Mouse (Mus musculus) liver, embryonic 16.5 days (tissue): ENCODE data around the gene 7530416G11Rik. TPM values are rescaled to one million over a fixed set of nuclear protein-coding genes. Genes with fewer than 3 reads are reported as not detected.

ENCODE experiments used
- ATAC-seq: fragments of 200-750 bp; cut with Nextera tagmentation; 2 replicates; pipeline ENCODE4 v1.8.0; 2017; ENCODE audit warnings: low read depth, mild to moderate bottlenecking, moderate number of reproducible peaks, moderate library complexity
- H3K27ac ChIP-seq: fragments of 300-500 bp; sonication (generic); 2 replicates; pipeline ENCODE4 v1.5.1; 2014; ENCODE audit warnings: mild to moderate bottlenecking, low read length
- H3K27me3 ChIP-seq: fragments of 300-500 bp; sonication (generic); 2 replicates; pipeline ENCODE4 v1.6.1; 2014; ENCODE audit warnings: low read depth, low read length, mixed read lengths; ENCODE audit not compliant: control insufficient read depth, insufficient read depth
- H3K36me3 ChIP-seq: fragments of 300-500 bp; sonication (generic); 2 replicates; pipeline ENCODE4 v1.6.1; 2014; ENCODE audit warnings: mild to moderate bottlenecking; ENCODE audit not compliant: control insufficient read depth, insufficient read depth
- H3K4me1 ChIP-seq: fragments of 300-500 bp; sonication (generic); 2 replicates; pipeline ENCODE4 v1.6.1; 2014; ENCODE audit warnings: low read depth, low read length, mixed read lengths; ENCODE audit not compliant: control insufficient read depth
- H3K4me2 ChIP-seq: fragments of 300-500 bp; sonication (generic); 2 replicates; pipeline ENCODE4 v1.6.1; 2014; ENCODE audit warnings: low read depth, low read length, mixed read lengths
- H3K4me3 ChIP-seq: fragments of 300-500 bp; sonication (generic); 2 replicates; pipeline ENCODE4 v1.5.1; 2014; ENCODE audit warnings: low read depth, mild to moderate bottlenecking, low read length
- H3K9ac ChIP-seq: fragments of 300-500 bp; sonication (generic); 2 replicates; pipeline ENCODE4 v1.6.1; 2014; ENCODE audit warnings: low read depth, low read length
- H3K9me3 ChIP-seq: fragments of 300-500 bp; sonication (generic); replicated peaks from 2 replicates; pipeline ENCODE4 v1.6.1; 2016; ENCODE audit warnings: low read length; ENCODE audit not compliant: control insufficient read depth
- WGBS: fragments of 180-500 bp; shearing (Covaris S2); extraction: QIAGEN DNeasy Blood & Tissue Kit; methylation state at CpG from one replicate; pipeline ENCODE4 v1.1.7; 2014; ENCODE audit not compliant: insufficient replicate concordance; 5-methylcytosine and 5-hydroxymethylcytosine counted together
- polyA plus RNA-seq: library from polyadenylated mRNA; unstranded; fragments of >200 nt; fragmentation: Nextera tagmentation; extraction: Ambion mirVana; gene quantifications from 2 replicates; pipeline ENCODE4 v1.2.1, GENCODE M21; 2015

Gene 7530416G11Rik
- polyA plus RNA-seq, 1 experiment from 2014 or later: not detected

GRCm38 (mm10) chr15:85457838-85458237 is 45.2 kb downstream of the 7530416G11Rik start:
- H3K36me3 ChIP-seq: peaks cover 1% of the 10 kb centered on the region
- ATAC-seq: no peak
- H3K4me2 ChIP-seq: no peak overlapping the region
- no peak overlapping the region for H3K9ac ChIP-seq
- 76% methylated on average over 8 of the region's 8 CpGs for WGBS
- no peak overlapping the region for H3K27ac ChIP-seq
- H3K4me1 ChIP-seq: no peaks in the 10 kb centered on the region
- H3K4me3 ChIP-seq: no peak overlapping the region
- no peaks in the 10 kb centered on the region for H3K9me3 ChIP-seq
- H3K27me3 ChIP-seq: no peaks in the 10 kb centered on the region

DNA sequence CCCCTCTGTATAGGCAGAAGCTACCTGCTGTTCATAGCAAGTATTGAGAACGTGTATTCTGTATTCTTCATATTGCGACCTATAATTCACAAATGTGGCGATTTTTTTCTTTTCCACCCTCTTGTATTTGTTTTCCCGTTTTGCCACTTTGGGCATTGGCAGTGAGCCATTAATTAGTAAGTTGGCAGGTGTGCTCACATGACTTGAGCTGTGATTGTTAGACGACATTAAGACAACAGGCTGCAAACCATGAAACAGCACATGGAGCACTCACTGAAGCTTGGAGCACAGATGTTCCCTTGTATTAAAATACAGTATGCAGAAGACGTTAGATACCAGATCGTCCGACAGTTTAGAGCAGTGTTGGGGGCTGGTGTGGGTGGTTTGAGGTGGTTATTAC is 46.1 kb downstream of the 7530416G11Rik start:
- ATAC-seq: no peak
- Histone ChIP-seq H3K4me2 (no peak overlapping the region), H3K9me3 (no peaks in the 10 kb centered on the region), H3K36me3 (no peaks in the 10 kb centered on the region; the same call in 1 of the 2 replicates), H3K9ac (no peak overlapping the region), H3K4me3 (no peak overlapping the region), H3K27ac (no peak overlapping the region), H3K4me1 (no peaks in the 10 kb centered on the region), H3K27me3 (no peaks in the 10 kb centered on the region)
- 71% methylated on average over 8 of the region's 8 CpGs for WGBS

DNA sequence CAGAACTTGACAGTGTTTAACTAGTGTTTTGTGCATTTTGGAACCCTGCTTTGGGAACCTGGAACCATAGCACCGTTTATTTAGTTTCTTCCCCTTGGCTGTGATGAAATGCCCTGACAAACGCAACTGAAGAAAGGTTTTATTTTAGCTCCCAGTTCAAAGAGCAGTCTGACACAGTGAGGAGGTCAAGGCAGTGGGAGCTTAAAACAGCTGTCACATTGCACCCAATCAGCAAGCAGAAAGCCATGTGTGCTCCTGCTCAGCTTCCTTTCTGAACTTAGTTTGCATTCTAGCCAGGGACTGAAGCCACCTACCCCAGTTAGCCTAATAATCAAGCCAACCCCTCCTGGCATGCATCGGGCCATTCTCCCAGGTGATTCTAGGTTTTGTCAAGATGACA is 56.4 kb downstream of the 7530416G11Rik start:
- Histone ChIP-seq H3K4me1 (no peaks in the 10 kb centered on the region), H3K9ac (no peak overlapping the region), H3K36me3 (no peaks in the 10 kb centered on the region), H3K4me3 (no peak overlapping the region), H3K27ac (no peak overlapping the region), H3K4me2 (no peak overlapping the region), H3K9me3 (no peaks in the 10 kb centered on the region), H3K27me3 (no peaks in the 10 kb centered on the region)
- ATAC-seq: no peak
- WGBS: 69% methylated on average over 3 of the region's 3 CpGs

Other genes with a start within 250 kb of the 7530416G11Rik start
- 93.1 and 96.3 TPM in 2 replicates for gene Atxn10, start 167.0 kb downstream of the 7530416G11Rik start, polyA plus RNA-seq
- 0.09 and 0.19 TPM in 2 replicates for gene Wnt7b, start 79.2 kb upstream of the 7530416G11Rik start, polyA plus RNA-seq
- 41.8 and 51.3 TPM in 2 replicates for gene Ppara, start 231.8 kb upstream of the 7530416G11Rik start, polyA plus RNA-seq